Mouse (Mus musculus) E14TG2a.4 (cell line): Measurements from ENCODE around the gene Sorbs2.

Source experiments
- CTCF ChIP-seq: conservative IDR thresholded peaks from 2 replicates; pipeline ENCODE4 v1.5.1; 2014; ENCODE audit warnings: low read length
- POU5F1 ChIP-seq: IDR thresholded peaks from 2 replicates; pipeline ENCODE4 v1.6.1; 2014; ENCODE audit warnings: low read length, borderline replicate concordance

GRCm38 (mm10) chr8:45763690-45764342, 256.2 kb downstream of the Sorbs2 start:
- TF ChIP-seq CTCF: no peak
- no peak for TF ChIP-seq POU5F1
